Comparison of ENCODE assay signal across 19 mouse cellular contexts in genomic region chr4:129218569-129219175, GRCm38 (mm10). TPM values are rescaled to one million over a fixed set of nuclear protein-coding genes. Genes with fewer than 3 reads are reported as not detected.
DNase-seq lines count a peak whose midpoint lies in the region; ATAC-seq and TF ChIP-seq lines count a peak whose summit lies in the region.
"Had no signal": no experiment of that assay in that cellular context is flagged by ENCODE, and none has a peak within 500 bp of the region (broad histone marks: within the 10 kb centered on the region; RNA-seq: fewer than 3 reads in every experiment).

No protein-coding gene starts in this region.

- TF ChIP-seq CTCF in hindbrain, postnatal 0 days (IDR thresholded peaks at IDR 0.05; ENCODE audit: low read depth) = no peak

- no peak overlapping the region for H3K4me2 ChIP-seq in limb, embryonic 12.5 days
- 0 out of 2 replicates have a peak overlapping the region, but pooled peaks have one; percentile 14 for H3K4me2 ChIP-seq in embryonic facial prominence, embryonic 13.5 days
- peak overlapping the region; percentile 14; the same call in 1 of the 2 replicates for H3K4me2 ChIP-seq in limb, embryonic 13.5 days (replicated peaks)
- H3K4me2 ChIP-seq in hindbrain, postnatal 0 days (ENCODE audit: low read depth, low read length) = no peak overlapping the region
- H3K4me2 ChIP-seq: forebrain, embryonic 13.5 days; heart, embryonic 11.5 days; heart, embryonic 15.5 days; hindbrain, embryonic 13.5 days; intestine, embryonic 15.5 days had no signal

- H3K9ac ChIP-seq in limb, embryonic 12.5 days (replicated peaks) = no peak overlapping the region
- peak overlapping the region; percentile 11; the same call in 1 of the 2 replicates for H3K9ac ChIP-seq in embryonic facial prominence, embryonic 13.5 days
- peak overlapping the region; percentile 39 for H3K9ac ChIP-seq in limb, embryonic 13.5 days
- H3K9ac ChIP-seq in hindbrain, postnatal 0 days (replicated peaks; ENCODE audit: low read length) = no peak overlapping the region
- H3K9ac ChIP-seq: forebrain, embryonic 13.5 days; forebrain, postnatal 0 days; heart, embryonic 15.5 days; hindbrain, embryonic 13.5 days; intestine, embryonic 15.5 days had no signal

- H3K27ac ChIP-seq in limb, embryonic 12.5 days = peak overlapping the region; percentile 78
- H3K27ac ChIP-seq in limb, embryonic 10.5 days = no peak overlapping the region
- peak overlapping the region; percentile 89 for H3K27ac ChIP-seq in embryonic facial prominence, embryonic 13.5 days
- peak overlapping the region; percentile 81 for H3K27ac ChIP-seq in limb, embryonic 13.5 days
- no peak overlapping the region for H3K27ac ChIP-seq in hindbrain, postnatal 0 days
- H3K27ac ChIP-seq: forebrain, embryonic 13.5 days; heart, adult 2 months; heart, embryonic 15.5 days; hindbrain, embryonic 13.5 days; intestine, embryonic 15.5 days had no signal

- no peak for DNase-seq in limb, embryonic 10.5 days (ENCODE audit: low spot score)
- DNase-seq in right cerebral cortex, postnatal 14 days = no peak
- DNase-seq in hindbrain, postnatal 0 days (ENCODE audit: low spot score) = no peak
- DNase-seq in layer of hippocampus, adult 9-10 months (ENCODE audit: low spot score) = no peak
- DNase-seq: adrenal gland, postnatal 10 days; cerebellum, adult 11-12 months; cerebellum, adult 9-10 months; forebrain, postnatal 0 days; gastrocnemius, postnatal 14 days; heart, adult 2 months; heart, postnatal 14 days had no signal

- H3K4me1 ChIP-seq in limb, embryonic 12.5 days (replicated peaks) = peaks cover 30% of the 10 kb centered on the region
- H3K4me1 ChIP-seq in limb, embryonic 10.5 days = peaks cover 41% of the 10 kb centered on the region
- peaks cover 59% of the 10 kb centered on the region for H3K4me1 ChIP-seq in embryonic facial prominence, embryonic 13.5 days
- H3K4me1 ChIP-seq in limb, embryonic 13.5 days = peaks cover 41% of the 10 kb centered on the region
- peaks cover 8% of the 10 kb centered on the region; the same call in 1 of the 2 replicates for H3K4me1 ChIP-seq in hindbrain, postnatal 0 days (ENCODE audit: insufficient read depth, low read length)

- H3K4me3 ChIP-seq in limb, embryonic 12.5 days (replicated peaks) = no peak overlapping the region
- H3K4me3 ChIP-seq in limb, embryonic 10.5 days = no peak overlapping the region
- H3K4me3 ChIP-seq in embryonic facial prominence, embryonic 13.5 days = no peak overlapping the region
- H3K4me3 ChIP-seq in limb, embryonic 13.5 days = no peak overlapping the region
- H3K4me3 ChIP-seq in hindbrain, postnatal 0 days (ENCODE audit: low read length) = no peak overlapping the region
- H3K4me3 ChIP-seq: forebrain, embryonic 13.5 days; heart, adult 2 months; heart, embryonic 15.5 days; hindbrain, embryonic 13.5 days; intestine, embryonic 15.5 days had no signal

- ATAC-seq in limb, embryonic 12.5 days (ENCODE audit: insufficient number of reproducible peaks, insufficient read depth, low FRiP score, low TSS enrichment, low read depth) = no peak
- ATAC-seq in embryonic facial prominence, embryonic 13.5 days (ENCODE audit: insufficient number of reproducible peaks, insufficient read depth, low FRiP score, low TSS enrichment, low read depth) = peak; percentile 44; the same call in 1 of the 2 replicates
- ATAC-seq in limb, embryonic 13.5 days (ENCODE audit: low FRiP score, low read depth) = peak; percentile 16; the same call in 1 of the 2 replicates
- ATAC-seq in hindbrain, postnatal 0 days = no peak
- ATAC-seq: forebrain, embryonic 13.5 days; forebrain, postnatal 0 days; intestine, embryonic 15.5 days had no signal

- H3K36me3 ChIP-seq in limb, embryonic 12.5 days = peaks cover 100% of the 10 kb centered on the region
- peaks cover 92% of the 10 kb centered on the region for H3K36me3 ChIP-seq in limb, embryonic 10.5 days
- peaks cover 91% of the 10 kb centered on the region for H3K36me3 ChIP-seq in embryonic facial prominence, embryonic 13.5 days
- H3K36me3 ChIP-seq in limb, embryonic 13.5 days = peaks cover 99% of the 10 kb centered on the region
- peaks cover 62% of the 10 kb centered on the region for H3K36me3 ChIP-seq in hindbrain, postnatal 0 days (ENCODE audit: insufficient read depth, low read length)

- no peaks in the 10 kb centered on the region for H3K9me3 ChIP-seq in limb, embryonic 12.5 days
- H3K9me3 ChIP-seq in limb, embryonic 10.5 days (replicated peaks) = no peaks in the 10 kb centered on the region
- H3K9me3 ChIP-seq in embryonic facial prominence, embryonic 13.5 days = no peaks in the 10 kb centered on the region
- H3K9me3 ChIP-seq in limb, embryonic 13.5 days = no peaks in the 10 kb centered on the region
- no peaks in the 10 kb centered on the region for H3K9me3 ChIP-seq in hindbrain, postnatal 0 days (ENCODE audit: low read length)
- H3K9me3 ChIP-seq: forebrain, embryonic 13.5 days; heart, embryonic 15.5 days; hindbrain, embryonic 13.5 days; intestine, embryonic 15.5 days had no signal

- H3K27me3 ChIP-seq in limb, embryonic 12.5 days = peaks cover 19% of the 10 kb centered on the region
- H3K27me3 ChIP-seq in limb, embryonic 10.5 days (ENCODE audit: low read depth, poor library complexity, severe bottlenecking) = peaks cover 25% of the 10 kb centered on the region
- peaks cover 20% of the 10 kb centered on the region for H3K27me3 ChIP-seq in embryonic facial prominence, embryonic 13.5 days
- peaks cover 17% of the 10 kb centered on the region for H3K27me3 ChIP-seq in limb, embryonic 13.5 days
- no peaks in the 10 kb centered on the region for H3K27me3 ChIP-seq in hindbrain, postnatal 0 days (ENCODE audit: insufficient read depth, low read length)
- H3K27me3 ChIP-seq: intestine, embryonic 15.5 days had no signal

- WGBS in limb, embryonic 12.5 days = 46% methylated on average over 7 of the region's 7 CpGs
- 79% methylated on average over 7 of the region's 7 CpGs for WGBS in limb, embryonic 10.5 days
- WGBS in embryonic facial prominence, embryonic 13.5 days = 32% methylated on average over 7 of the region's 7 CpGs
- 48% methylated on average over 7 of the region's 7 CpGs for WGBS in limb, embryonic 13.5 days
- 81% methylated on average over 7 of the region's 7 CpGs for WGBS in hindbrain, postnatal 0 days

RNA-seq across cellular contexts. Expression of gene Yars, which starts 29.1 kb away (rescaled TPM):
- 78.7 and 80.2 TPM in 2 replicates for polyA plus RNA-seq in limb, embryonic 12.5 days (2016; fragmentation: Nextera tagmentation; extraction: Ambion mirVana)
- polyA plus RNA-seq in limb, embryonic 10.5 days (2016; fragmentation: Nextera tagmentation; extraction: Ambion mirVana) = 98.9 and 103 TPM in 2 replicates
- polyA plus RNA-seq in embryonic facial prominence, embryonic 13.5 days (2015; fragmentation: Nextera tagmentation; extraction: Ambion mirVana) = 80.0 and 84.5 TPM in 2 replicates
- polyA plus RNA-seq in limb, embryonic 13.5 days (2015; fragmentation: Nextera tagmentation; extraction: Ambion mirVana) = 79.1 and 80.4 TPM in 2 replicates
- 56.0 and 79.6 TPM in 2 replicates for total RNA-seq in hindbrain, postnatal 0 days (2014; rRNA removed)
- polyA plus RNA-seq in hindbrain, postnatal 0 days (2015; fragmentation: Nextera tagmentation; extraction: Ambion mirVana) = 101 and 102 TPM in 2 replicates

RNA-seq across cellular contexts. Expression of gene S100pbp, which starts 29.1 kb away (rescaled TPM):
- 31.2 and 32.7 TPM in 2 replicates for polyA plus RNA-seq in limb, embryonic 12.5 days (2016; fragmentation: Nextera tagmentation; extraction: Ambion mirVana)
- polyA plus RNA-seq in limb, embryonic 10.5 days (2016; fragmentation: Nextera tagmentation; extraction: Ambion mirVana) = 29.7 and 34.5 TPM in 2 replicates
- 25.4 and 25.5 TPM in 2 replicates for polyA plus RNA-seq in embryonic facial prominence, embryonic 13.5 days (2015; fragmentation: Nextera tagmentation; extraction: Ambion mirVana)
- polyA plus RNA-seq in limb, embryonic 13.5 days (2015; fragmentation: Nextera tagmentation; extraction: Ambion mirVana) = 25.6 and 30.1 TPM in 2 replicates
- 35.9 and 36.8 TPM in 2 replicates for total RNA-seq in hindbrain, postnatal 0 days (2014; rRNA removed)
- polyA plus RNA-seq in hindbrain, postnatal 0 days (2015; fragmentation: Nextera tagmentation; extraction: Ambion mirVana) = 16.2 and 16.9 TPM in 2 replicates

RNA-seq across cellular contexts. Expression of gene C77080, which starts 42.5 kb away (rescaled TPM):
- polyA plus RNA-seq in limb, embryonic 12.5 days (2016; fragmentation: Nextera tagmentation; extraction: Ambion mirVana) = 4.6 and 5.1 TPM in 2 replicates
- 4.0 and 4.1 TPM in 2 replicates for polyA plus RNA-seq in limb, embryonic 10.5 days (2016; fragmentation: Nextera tagmentation; extraction: Ambion mirVana)
- 7.6 and 8.4 TPM in 2 replicates for polyA plus RNA-seq in embryonic facial prominence, embryonic 13.5 days (2015; fragmentation: Nextera tagmentation; extraction: Ambion mirVana)
- 6.1 and 7.9 TPM in 2 replicates for polyA plus RNA-seq in limb, embryonic 13.5 days (2015; fragmentation: Nextera tagmentation; extraction: Ambion mirVana)
- 23.1 and 29.0 TPM in 2 replicates for total RNA-seq in hindbrain, postnatal 0 days (2014; rRNA removed)
- polyA plus RNA-seq in hindbrain, postnatal 0 days (2015; fragmentation: Nextera tagmentation; extraction: Ambion mirVana) = 4.9 and 5.3 TPM in 2 replicates

Comparison
In these comparisons a context has a peak if more than half of its experiments do, and no peak if none do; other contexts are left out.
1. ATAC-seq: peak in embryonic facial prominence, embryonic 13.5 days (single experiment) and limb, embryonic 13.5 days (single experiment); none in limb, embryonic 12.5 days (single experiment) and hindbrain, postnatal 0 days (single experiment).
2. H3K27ac ChIP-seq: peak in limb, embryonic 12.5 days (single experiment), embryonic facial prominence, embryonic 13.5 days (single experiment) and limb, embryonic 13.5 days (single experiment); none in limb, embryonic 10.5 days (single experiment) and hindbrain, postnatal 0 days (single experiment).
3. H3K4me2 ChIP-seq: peak in embryonic facial prominence, embryonic 13.5 days (single experiment) and limb, embryonic 13.5 days (single experiment); none in limb, embryonic 12.5 days (single experiment) and hindbrain, postnatal 0 days (single experiment).
4. H3K9ac ChIP-seq: peak in embryonic facial prominence, embryonic 13.5 days (single experiment) and limb, embryonic 13.5 days (single experiment); none in limb, embryonic 12.5 days (single experiment) and hindbrain, postnatal 0 days (single experiment).